Mouse (Mus musculus) limb, embryonic 11.5 days (tissue): ENCODE measurements around the gene Vmn1r66. TPM values are rescaled to one million over a fixed set of nuclear protein-coding genes. Genes with fewer than 3 reads are reported as not detected.
"Not testable (repeated sequence)": the region's sequence is repeated elsewhere in the genome, so short reads cannot be mapped to it uniquely, and the experiment has no call there.

Experiments
- ATAC-seq: fragments of 200-750 bp; cut with Nextera tagmentation; 2 replicates; pipeline ENCODE4 v1.8.0; 2017; ENCODE audit warnings: low read depth; ENCODE audit not compliant: insufficient number of reproducible peaks, low FRiP score, low TSS enrichment
- DNase-seq: peaks from one replicate; pipeline ENCODE4 v3.0.0-alpha.2; 2015; ENCODE audit warnings: low spot score
- H3K27ac ChIP-seq: fragments of 300-500 bp; sonication (generic); replicated peaks from 2 replicates; pipeline ENCODE4 v1.5.1; 2014; ENCODE audit warnings: low read depth, mild to moderate bottlenecking, low read length
- H3K27me3 ChIP-seq: fragments of 300-500 bp; sonication (generic); 2 replicates; pipeline ENCODE4 v1.6.1; 2014; ENCODE audit warnings: mild to moderate bottlenecking, low read length, mixed read lengths; ENCODE audit not compliant: control insufficient read depth, insufficient read depth
- H3K36me3 ChIP-seq: fragments of 300-500 bp; sonication (generic); 2 replicates; pipeline ENCODE4 v1.6.1; 2014; ENCODE audit warnings: mild to moderate bottlenecking, low read length, moderate library complexity, mixed read lengths; ENCODE audit not compliant: control insufficient read depth, insufficient read depth
- H3K4me1 ChIP-seq: fragments of 300-500 bp; sonication (generic); 2 replicates; pipeline ENCODE4 v1.6.1; 2014; ENCODE audit warnings: low read length, mixed read lengths; ENCODE audit not compliant: control insufficient read depth, insufficient read depth
- H3K4me2 ChIP-seq: fragments of 300-500 bp; sonication (generic); 2 replicates; pipeline ENCODE4 v1.6.1; 2014; ENCODE audit warnings: low read depth, mild to moderate bottlenecking, moderate library complexity; ENCODE audit not compliant: severe bottlenecking
- H3K4me3 ChIP-seq: fragments of 300-500 bp; sonication (generic); 2 replicates; pipeline ENCODE4 v1.5.1; 2014; ENCODE audit warnings: low read depth, low read length
- H3K9ac ChIP-seq: fragments of 300-500 bp; sonication (generic); 2 replicates; pipeline ENCODE4 v1.6.1; 2014; ENCODE audit warnings: mild to moderate bottlenecking, low read length
- H3K9me3 ChIP-seq: fragments of 300-500 bp; sonication (generic); 2 replicates; pipeline ENCODE4 v1.6.1; 2016; ENCODE audit warnings: low read length; ENCODE audit not compliant: control insufficient read depth
- WGBS: fragments of 180-500 bp; shearing (Covaris S2); extraction: QIAGEN DNeasy Blood & Tissue Kit; methylation state at CpG from one replicate; pipeline ENCODE4 v1.1.7; 2014; 5-methylcytosine and 5-hydroxymethylcytosine counted together
- polyA plus RNA-seq: library from polyadenylated mRNA; unstranded; fragments of >200 nt; fragmentation: Nextera tagmentation; extraction: Ambion mirVana; gene quantifications from 2 replicates; pipeline ENCODE4 v1.2.1, GENCODE M21; 2014

Vmn1r66 gene
- not detected in 2 replicates for polyA plus RNA-seq

GRCm38 (mm10) chr7:10277906-10278305 lies at the start of gene Vmn1r66:
Vmn1r66 (minus strand) TSS chr7:10278006.
- no peak within 1 kb of the TSS for H3K27ac ChIP-seq
- H3K9me3 ChIP-seq = peaks cover 2% of the 10 kb centered on the region; the same call in 1 of the 2 replicates
- no peak within 1 kb of the TSS for H3K9ac ChIP-seq
- H3K4me1 ChIP-seq = no peaks in the 10 kb centered on the region
- H3K4me2 ChIP-seq = no peak within 1 kb of the TSS
- DNase-seq = no peak
- H3K4me3 ChIP-seq = no peak within 1 kb of the TSS
- H3K36me3 ChIP-seq = no peaks in the 10 kb centered on the region
- ATAC-seq = no peak
- no peaks in the 10 kb centered on the region for H3K27me3 ChIP-seq

GRCm38 (mm10) chr7:10325462-10325861 lies 47.7 kb upstream of the Vmn1r66 start:
- H3K27ac ChIP-seq, H3K4me2 ChIP-seq, H3K4me1 ChIP-seq, H3K36me3 ChIP-seq, H3K9me3 ChIP-seq, H3K27me3 ChIP-seq, ATAC-seq, DNase-seq, H3K4me3 ChIP-seq, H3K9ac ChIP-seq: not testable (repeated sequence)
- 80% methylated on average over 15 of the region's 20 CpGs for WGBS

GRCm38 (mm10) chr7:10252075-10252474 lies 25.7 kb downstream of the Vmn1r66 start:
- Histone ChIP-seq H3K27me3 (no peaks in the 10 kb centered on the region), H3K4me3 (no peak overlapping the region), H3K9ac (no peak overlapping the region), H3K36me3 (no peaks in the 10 kb centered on the region), H3K27ac (no peak overlapping the region), H3K4me1 (no peaks in the 10 kb centered on the region), H3K4me2 (no peak overlapping the region), H3K9me3 (peaks cover 27% of the 10 kb centered on the region)
- 94% methylated on average over 13 of the region's 13 CpGs for WGBS
- no peak for DNase-seq
- ATAC-seq = no peak

GRCm38 (mm10) chr7:10249146-10249545 lies 28.7 kb downstream of the Vmn1r66 start:
- Histone ChIP-seq H3K4me1 (no peaks in the 10 kb centered on the region), H3K4me2 (no peak overlapping the region), H3K36me3 (no peaks in the 10 kb centered on the region), H3K9ac (no peak overlapping the region), H3K27me3 (no peaks in the 10 kb centered on the region), H3K9me3 (peaks cover 27% of the 10 kb centered on the region), H3K27ac (no peak overlapping the region), H3K4me3 (no peak overlapping the region)
- 86% methylated on average over 5 of the region's 5 CpGs for WGBS
- DNase-seq (no peak), ATAC-seq (no peak)

Other genes with a start within 250 kb of the Vmn1r66 start
- gene Vmn2r50, start 224.7 kb downstream of the Vmn1r66 start, polyA plus RNA-seq = not detected in 2 replicates
- gene Vmn2r51, start 172.3 kb downstream of the Vmn1r66 start, polyA plus RNA-seq = not detected in 2 replicates
- gene Vmn2r52, start 101.4 kb downstream of the Vmn1r66 start, polyA plus RNA-seq = not detected in 2 replicates
- not detected in 2 replicates for gene Vmn1r67, start 165.3 kb upstream of the Vmn1r66 start, polyA plus RNA-seq
- 43.3 and 44.7 TPM in 2 replicates for gene Zik1, start 217.4 kb upstream of the Vmn1r66 start, polyA plus RNA-seq